Mouse (Mus musculus): ENCODE measurements around the gene Aimp2. TPM values are rescaled to one million over a fixed set of nuclear protein-coding genes. Genes with fewer than 3 reads are reported as not detected.

The Aimp2 gene
- polyA plus RNA-seq, 1 experiment from 2014 or later, result 120 TPM

DNA sequence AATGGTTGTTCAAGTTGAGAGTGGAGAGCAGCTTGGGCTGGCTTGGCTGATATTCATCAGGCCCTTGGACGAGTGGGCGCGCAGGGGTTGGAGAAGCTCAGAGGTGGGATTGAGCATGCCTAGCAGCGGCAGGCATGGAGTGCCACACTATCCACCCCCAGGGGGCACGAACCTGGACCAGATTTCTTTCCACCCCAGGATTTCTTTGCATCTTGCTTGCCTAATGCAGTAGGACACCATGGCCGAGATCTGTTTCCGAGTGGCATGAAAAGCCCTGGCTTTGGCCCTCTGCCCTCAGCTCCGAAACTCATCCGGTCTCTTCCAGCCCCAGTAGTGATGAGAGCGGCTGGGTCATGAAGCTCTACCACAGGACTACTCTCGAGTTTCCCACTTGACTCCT is 23.8 kb upstream of the Aimp2 start:
- ATAC-seq (ENCODE audit: low FRiP score, low TSS enrichment), result no peak

DNA sequence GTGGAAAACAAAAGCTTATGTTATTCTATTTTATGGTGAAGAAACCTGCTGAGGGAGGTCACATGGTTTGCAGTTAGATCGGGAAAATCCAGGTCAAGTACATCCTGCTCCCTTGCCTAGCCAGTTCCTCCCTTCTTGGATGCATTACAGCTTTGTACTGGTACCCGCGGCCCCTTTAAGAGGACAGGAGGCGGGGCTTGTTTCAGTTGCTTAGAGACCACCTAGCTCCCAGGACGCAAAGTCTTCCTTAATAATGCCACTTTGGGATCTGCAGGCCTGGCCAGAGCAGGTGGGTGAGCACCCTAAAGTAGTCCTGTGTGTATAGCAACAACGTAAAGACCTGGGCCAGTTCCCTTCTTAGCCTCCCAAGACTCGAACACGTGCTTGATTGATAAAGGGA is 23.2 kb upstream of the Aimp2 start, which contains the start of gene Rsph10b:
TSS of gene Rsph10b (plus strand) at position 205 of the 400 bp plus-strand sequence.
- 17% methylated on average over 8 of the region's 8 CpGs for WGBS

More for the DNA sequence above, 23.8 kb upstream of the Aimp2 start:
- 90% methylated on average over 11 of the region's 11 CpGs for WGBS
- no peak overlapping the region for H3K4me2 ChIP-seq (replicated peaks; ENCODE audit: low read depth, low read length)
- H3K27ac ChIP-seq (ENCODE audit: low read depth, low read length), result no peak overlapping the region
- H3K9me3 ChIP-seq (ENCODE audit: control insufficient read depth, low read length), result no peaks in the 10 kb centered on the region
- peaks cover 36% of the 10 kb centered on the region for H3K36me3 ChIP-seq (ENCODE audit: control insufficient read depth, insufficient read depth, low read length)
- H3K9ac ChIP-seq (ENCODE audit: low read depth, low read length), result no peak overlapping the region
- no peaks in the 10 kb centered on the region for H3K4me1 ChIP-seq (ENCODE audit: control insufficient read depth, insufficient read depth, low read length)
- H3K4me3 ChIP-seq (ENCODE audit: low read length), result no peak overlapping the region
- no peaks in the 10 kb centered on the region for H3K27me3 ChIP-seq (ENCODE audit: control insufficient read depth, insufficient read depth, low read length)

DNA sequence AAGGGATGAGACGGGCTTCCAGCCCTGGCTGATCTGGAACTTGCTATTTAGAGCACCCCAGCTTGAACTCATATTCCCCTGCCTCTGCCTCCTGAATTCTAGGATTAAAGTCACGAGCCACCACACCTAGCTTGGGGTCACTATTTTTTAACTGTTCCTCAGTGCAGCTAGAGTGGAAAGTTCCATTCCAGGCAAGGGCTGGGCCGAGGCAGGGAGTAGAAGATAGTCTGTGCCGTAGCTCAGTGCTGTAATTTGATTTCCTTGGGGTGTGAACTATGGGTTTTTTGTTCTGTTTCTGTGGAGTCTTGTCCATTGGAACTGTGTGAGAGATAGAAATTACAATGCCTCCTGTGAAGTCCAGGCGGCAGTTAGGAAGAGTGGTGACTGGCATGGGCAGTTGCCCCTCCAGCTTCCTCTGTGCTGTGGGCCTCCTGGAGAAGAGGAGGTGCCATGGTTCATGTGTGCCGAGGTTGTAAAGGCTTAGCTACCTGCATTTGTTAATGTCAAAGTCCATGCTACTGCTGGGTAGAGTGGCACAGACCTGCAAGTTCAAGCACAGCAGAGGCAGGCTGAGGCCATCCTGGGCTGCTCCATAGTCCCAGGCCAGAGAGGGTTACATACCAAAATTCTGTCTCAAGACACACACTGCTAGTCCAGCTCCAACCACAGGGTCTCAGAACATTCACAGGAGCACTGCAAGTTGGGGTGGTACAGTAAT is 22.4 kb upstream of the Aimp2 start:
- Histone ChIP-seq H3K4me1 (ENCODE audit: control insufficient read depth, insufficient read depth, low read length) (no peaks in the 10 kb centered on the region), H3K4me2 (replicated peaks; ENCODE audit: low read depth, low read length) (no peak overlapping the region), H3K4me3 (ENCODE audit: low read length) (no peak overlapping the region), H3K27me3 (ENCODE audit: control insufficient read depth, insufficient read depth, low read length) (no peaks in the 10 kb centered on the region), H3K9me3 (ENCODE audit: control insufficient read depth, low read length) (no peaks in the 10 kb centered on the region), H3K9ac (ENCODE audit: low read depth, low read length) (no peak overlapping the region), H3K27ac (ENCODE audit: low read depth, low read length) (no peak overlapping the region), H3K36me3 (ENCODE audit: control insufficient read depth, insufficient read depth, low read length) (peaks cover 41% of the 10 kb centered on the region)
- WGBS, result 82% methylated on average over 6 of the region's 6 CpGs
- no peak for ATAC-seq (ENCODE audit: low FRiP score, low TSS enrichment)

More for the DNA sequence above, 23.2 kb upstream of the Aimp2 start, which contains the start of gene Rsph10b:
- Histone ChIP-seq H3K9me3 (ENCODE audit: control insufficient read depth, low read length) (no peaks in the 10 kb centered on the region), H3K4me1 (ENCODE audit: control insufficient read depth, insufficient read depth, low read length) (no peaks in the 10 kb centered on the region), H3K27me3 (ENCODE audit: control insufficient read depth, insufficient read depth, low read length) (no peaks in the 10 kb centered on the region), H3K4me2 (replicated peaks; ENCODE audit: low read depth, low read length) (no peak within 1 kb of the TSS), H3K4me3 (ENCODE audit: low read length) (no peak within 1 kb of the TSS), H3K9ac (ENCODE audit: low read depth, low read length) (no peak within 1 kb of the TSS), H3K27ac (ENCODE audit: low read depth, low read length) (no peak within 1 kb of the TSS), H3K36me3 (ENCODE audit: control insufficient read depth, insufficient read depth, low read length) (peaks cover 41% of the 10 kb centered on the region)
- ATAC-seq (ENCODE audit: low FRiP score, low TSS enrichment), result no peak

DNA sequence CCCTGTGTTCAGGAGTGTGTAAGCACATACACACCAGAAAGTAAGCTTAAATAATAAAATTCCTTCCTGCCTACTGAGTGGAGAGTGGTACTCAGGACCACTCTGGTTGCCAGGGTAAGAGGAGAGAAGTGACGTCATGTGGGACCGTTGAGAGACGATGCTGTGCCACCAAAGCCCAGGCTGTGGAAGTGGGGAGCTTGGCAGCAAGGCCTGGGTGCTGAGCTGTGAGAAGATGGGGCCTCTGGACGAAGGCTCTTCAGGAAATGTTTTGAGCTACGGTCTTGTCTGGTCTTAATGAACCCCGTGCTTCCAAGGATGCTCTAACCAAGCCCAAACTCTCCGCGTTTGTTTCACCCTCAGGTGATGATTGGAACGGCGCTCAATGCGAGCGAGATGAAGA is 21.0 kb upstream of the Aimp2 start:
- no peak for ATAC-seq (ENCODE audit: low FRiP score, low TSS enrichment)
- peaks cover 52% of the 10 kb centered on the region for H3K36me3 ChIP-seq (ENCODE audit: control insufficient read depth, insufficient read depth, low read length)
- no peak overlapping the region for H3K4me2 ChIP-seq (replicated peaks; ENCODE audit: low read depth, low read length)
- H3K9ac ChIP-seq (ENCODE audit: low read depth, low read length), result no peak overlapping the region
- WGBS, result 96% methylated on average over 12 of the region's 12 CpGs
- H3K9me3 ChIP-seq (ENCODE audit: control insufficient read depth, low read length), result no peaks in the 10 kb centered on the region
- H3K4me3 ChIP-seq (ENCODE audit: low read length), result no peak overlapping the region
- H3K27ac ChIP-seq (ENCODE audit: low read depth, low read length), result no peak overlapping the region
- no peaks in the 10 kb centered on the region for H3K27me3 ChIP-seq (ENCODE audit: control insufficient read depth, insufficient read depth, low read length)
- H3K4me1 ChIP-seq (ENCODE audit: control insufficient read depth, insufficient read depth, low read length), result no peaks in the 10 kb centered on the region

DNA sequence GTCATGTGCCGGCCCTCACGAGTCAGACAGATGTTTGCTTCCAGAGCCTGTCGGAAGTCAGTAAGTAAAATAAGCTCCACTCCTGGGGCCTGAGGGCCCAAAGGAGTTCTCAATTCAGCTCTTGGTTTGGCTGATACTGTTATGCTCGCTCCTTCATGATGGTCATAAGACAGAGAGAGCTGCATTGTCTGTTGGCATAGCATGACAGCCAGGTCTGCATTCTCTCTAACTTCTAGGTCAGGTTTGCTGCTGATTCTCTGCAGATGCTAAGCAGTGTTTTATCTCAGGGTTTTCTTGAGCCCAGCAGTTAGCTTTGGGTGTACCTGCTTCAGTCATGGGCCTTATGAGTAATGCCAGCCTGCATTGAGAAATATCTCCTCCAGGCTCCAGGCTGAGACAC is 19.6 kb upstream of the Aimp2 start:
- H3K4me1 ChIP-seq (ENCODE audit: control insufficient read depth, insufficient read depth, low read length), result no peaks in the 10 kb centered on the region
- H3K9ac ChIP-seq (ENCODE audit: low read depth, low read length), result no peak overlapping the region
- H3K9me3 ChIP-seq (ENCODE audit: control insufficient read depth, low read length), result no peaks in the 10 kb centered on the region
- H3K36me3 ChIP-seq (ENCODE audit: control insufficient read depth, insufficient read depth, low read length), result peaks cover 64% of the 10 kb centered on the region
- 85% methylated on average over 4 of the region's 4 CpGs for WGBS
- no peak overlapping the region for H3K4me2 ChIP-seq (replicated peaks; ENCODE audit: low read depth, low read length)
- no peak for ATAC-seq (ENCODE audit: low FRiP score, low TSS enrichment)
- no peaks in the 10 kb centered on the region for H3K27me3 ChIP-seq (ENCODE audit: control insufficient read depth, insufficient read depth, low read length)
- no peak overlapping the region for H3K27ac ChIP-seq (ENCODE audit: low read depth, low read length)
- H3K4me3 ChIP-seq (ENCODE audit: low read length), result no peak overlapping the region

DNA sequence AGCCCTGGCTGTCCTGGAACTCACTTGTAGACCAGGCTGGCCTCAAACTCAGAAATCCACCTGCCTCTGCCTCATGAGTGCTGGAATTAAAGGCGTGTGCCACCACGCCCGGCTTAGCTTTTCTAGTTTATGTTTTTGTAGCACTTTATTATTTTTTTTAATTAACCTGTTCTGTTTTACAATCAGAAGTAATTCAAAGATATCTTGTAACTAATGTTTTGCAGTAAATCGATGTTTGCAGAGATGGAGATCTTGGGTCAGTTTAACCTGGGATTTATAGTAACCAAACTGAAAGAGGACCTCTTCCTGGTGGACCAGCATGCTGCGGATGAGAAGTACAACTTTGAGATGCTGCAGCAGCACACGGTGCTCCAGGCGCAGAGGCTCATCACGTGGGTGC is 18.2 kb upstream of the Aimp2 start, which contains the start of gene Gm42421:
TSS of gene Gm42421 (plus strand) at position 301 of the 400 bp plus-strand sequence.
- Histone ChIP-seq H3K4me1 (ENCODE audit: control insufficient read depth, insufficient read depth, low read length) (no peaks in the 10 kb centered on the region), H3K4me3 (ENCODE audit: low read length) (no peak within 1 kb of the TSS), H3K9ac (ENCODE audit: low read depth, low read length) (no peak within 1 kb of the TSS), H3K27ac (ENCODE audit: low read depth, low read length) (no peak within 1 kb of the TSS), H3K4me2 (replicated peaks; ENCODE audit: low read depth, low read length) (no peak within 1 kb of the TSS), H3K27me3 (ENCODE audit: control insufficient read depth, insufficient read depth, low read length) (no peaks in the 10 kb centered on the region), H3K36me3 (ENCODE audit: control insufficient read depth, insufficient read depth, low read length) (peaks cover 78% of the 10 kb centered on the region), H3K9me3 (ENCODE audit: control insufficient read depth, low read length) (no peaks in the 10 kb centered on the region)
- ATAC-seq (ENCODE audit: low FRiP score, low TSS enrichment), result no peak
- WGBS, result 95% methylated on average over 8 of the region's 8 CpGs

DNA sequence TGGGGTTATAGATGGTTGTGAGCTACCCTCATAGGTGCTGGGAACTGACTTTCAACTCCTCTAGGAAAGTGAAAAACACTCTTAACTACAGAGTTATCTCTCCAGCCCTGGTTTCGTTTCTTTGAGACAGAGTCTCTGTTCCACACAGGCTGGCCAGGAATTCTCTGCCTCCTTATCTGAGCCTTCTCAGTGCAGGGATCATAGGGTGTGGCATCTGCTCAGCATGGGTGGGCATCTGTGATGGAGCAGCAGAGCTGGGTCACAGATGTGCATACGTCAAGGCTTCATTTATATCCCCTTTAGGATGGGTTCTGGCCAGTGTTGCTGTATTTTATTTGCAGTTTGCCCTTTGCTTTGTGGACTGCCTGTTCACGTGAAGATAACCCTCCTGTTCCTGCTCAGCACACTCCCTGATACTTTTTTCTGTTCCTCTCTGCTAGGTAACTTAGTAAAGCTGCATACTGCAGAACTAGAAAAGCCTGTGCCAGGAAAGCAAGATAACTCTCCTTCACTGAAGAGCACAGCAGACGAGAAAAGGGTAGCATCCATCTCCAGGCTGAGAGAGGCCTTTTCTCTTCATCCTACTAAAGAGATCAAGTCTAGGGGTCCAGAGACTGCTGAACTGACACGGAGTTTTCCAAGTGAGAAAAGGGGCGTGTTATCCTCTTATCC is 15.3 kb upstream of the Aimp2 start:
- H3K9me3 ChIP-seq (ENCODE audit: control insufficient read depth, low read length), result no peaks in the 10 kb centered on the region
- H3K4me1 ChIP-seq (ENCODE audit: control insufficient read depth, insufficient read depth, low read length), result no peaks in the 10 kb centered on the region
- peaks cover 80% of the 10 kb centered on the region for H3K36me3 ChIP-seq (ENCODE audit: control insufficient read depth, insufficient read depth, low read length)
- ATAC-seq (ENCODE audit: low FRiP score, low TSS enrichment), result no peak
- H3K27ac ChIP-seq (ENCODE audit: low read depth, low read length), result no peak overlapping the region
- H3K4me3 ChIP-seq (ENCODE audit: low read length), result no peak overlapping the region
- H3K4me2 ChIP-seq (replicated peaks; ENCODE audit: low read depth, low read length), result no peak overlapping the region
- H3K27me3 ChIP-seq (ENCODE audit: control insufficient read depth, insufficient read depth, low read length), result no peaks in the 10 kb centered on the region
- WGBS, result 88% methylated on average over 6 of the region's 6 CpGs
- H3K9ac ChIP-seq (ENCODE audit: low read depth, low read length), result no peak overlapping the region

DNA sequence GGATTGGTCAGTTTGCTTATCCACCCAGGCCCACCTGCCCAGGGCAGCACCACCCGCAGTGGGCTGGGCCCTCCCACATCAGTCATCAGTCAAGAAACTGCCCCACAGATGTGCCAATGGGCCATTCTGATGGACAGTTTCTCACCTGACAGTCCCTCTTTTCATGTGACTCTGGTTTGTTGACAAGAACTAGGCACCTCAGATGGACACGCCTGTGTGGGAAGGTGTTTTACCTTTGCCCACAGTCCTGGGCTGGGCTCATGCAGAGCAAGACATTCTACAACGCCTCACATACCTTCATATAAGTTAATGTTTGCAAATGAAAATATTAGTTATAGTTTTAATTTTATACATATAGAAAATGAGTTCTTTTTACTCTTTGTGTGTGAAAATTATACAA is 8.5 kb upstream of the Aimp2 start:
- Histone ChIP-seq H3K4me3 (ENCODE audit: low read length) (no peak overlapping the region), H3K4me2 (replicated peaks; ENCODE audit: low read depth, low read length) (no peak overlapping the region), H3K4me1 (ENCODE audit: control insufficient read depth, insufficient read depth, low read length) (no peaks in the 10 kb centered on the region), H3K36me3 (ENCODE audit: control insufficient read depth, insufficient read depth, low read length) (peaks cover 62% of the 10 kb centered on the region), H3K9me3 (ENCODE audit: control insufficient read depth, low read length) (no peaks in the 10 kb centered on the region), H3K9ac (ENCODE audit: low read depth, low read length) (no peak overlapping the region), H3K27ac (ENCODE audit: low read depth, low read length) (no peak overlapping the region), H3K27me3 (ENCODE audit: control insufficient read depth, insufficient read depth, low read length) (no peaks in the 10 kb centered on the region)
- no peak for ATAC-seq (ENCODE audit: low FRiP score, low TSS enrichment)
- WGBS, result 92% methylated on average over 3 of the region's 3 CpGs

DNA sequence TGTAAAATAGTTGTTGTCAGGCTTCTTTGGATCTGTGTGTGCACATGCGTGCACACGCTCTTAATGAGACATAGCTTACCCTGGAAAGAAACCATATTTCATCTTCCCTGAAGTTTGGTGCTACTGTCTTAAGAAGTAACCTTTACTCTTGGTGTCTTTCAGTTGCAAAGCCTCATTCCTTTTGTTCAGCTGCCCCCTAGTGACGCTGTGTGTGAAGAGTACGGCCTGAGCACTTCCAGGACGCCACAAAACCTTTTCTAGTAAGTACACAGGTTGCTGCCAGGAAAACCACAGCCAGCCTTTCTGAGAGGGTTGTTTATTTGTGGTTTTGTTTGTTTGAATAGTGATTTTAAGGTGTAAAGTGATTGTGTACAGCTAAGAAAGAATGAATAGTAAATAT is 7.8 kb upstream of the Aimp2 start:
- H3K4me1 ChIP-seq (ENCODE audit: control insufficient read depth, insufficient read depth, low read length), result no peaks in the 10 kb centered on the region
- no peak overlapping the region for H3K27ac ChIP-seq (ENCODE audit: low read depth, low read length)
- H3K9ac ChIP-seq (ENCODE audit: low read depth, low read length), result no peak overlapping the region
- no peaks in the 10 kb centered on the region for H3K9me3 ChIP-seq (ENCODE audit: control insufficient read depth, low read length)
- no peaks in the 10 kb centered on the region for H3K27me3 ChIP-seq (ENCODE audit: control insufficient read depth, insufficient read depth, low read length)
- H3K36me3 ChIP-seq (ENCODE audit: control insufficient read depth, insufficient read depth, low read length), result peaks cover 56% of the 10 kb centered on the region
- 49% methylated on average over 5 of the region's 5 CpGs for WGBS
- no peak overlapping the region for H3K4me3 ChIP-seq (ENCODE audit: low read length)
- no peak for ATAC-seq (ENCODE audit: low FRiP score, low TSS enrichment)
- no peak overlapping the region for H3K4me2 ChIP-seq (replicated peaks; ENCODE audit: low read depth, low read length)

Measured in kidney, embryonic 14.5 days (tissue).